Mouse (Mus musculus) lung, adult 2 months (tissue): ENCODE results near the gene Iah1. TPM values are rescaled to one million over a fixed set of nuclear protein-coding genes. Genes with fewer than 3 reads are reported as not detected.

Source experiments
- DNase-seq: peaks from one replicate; pipeline ENCODE4 v3.0.0; 2022
- H3K4me1 ChIP-seq: fragments of 200-500 bp; 2 replicates; pipeline ENCODE4 v1.6.1; 2011; ENCODE audit warnings: low read length; ENCODE audit not compliant: control insufficient read depth, insufficient read depth
- H3K4me3 ChIP-seq: fragments of 200-500 bp; replicated peaks from 2 replicates; pipeline ENCODE3; 2011; ENCODE audit warnings: low read depth, mild to moderate bottlenecking, control low read depth, low read length; ENCODE audit errors: extremely low read depth
- CTCF ChIP-seq: fragments of 200-500 bp; IDR thresholded peaks from 2 replicates; pipeline ENCODE4 v1.5.1; 2011; ENCODE audit warnings: mild to moderate bottlenecking, low read length, control low read depth; ENCODE audit not compliant: insufficient read depth
- POLR2A ChIP-seq: fragments of 200-500 bp; IDR thresholded peaks from 2 replicates; pipeline ENCODE4 v1.6.1; 2011; ENCODE audit warnings: low read depth, mild to moderate bottlenecking, control low read depth, low read length, borderline replicate concordance; ENCODE audit errors: extremely low read depth
- WGBS: fragments of 180-500 bp; shearing (Covaris S2); methylation state at CpG from one replicate; pipeline ENCODE4 v1.1.7; 2018; 5-methylcytosine and 5-hydroxymethylcytosine counted together
- polyA plus RNA-seq: library from polyadenylated mRNA; depleted of rRNA; stranded (reverse); fragments of >200 nt; gene quantifications from 2 replicates; pipeline ENCODE4 v1.2.3, GENCODE M21; 2012; rRNA removed

Gene Iah1
- 71.3 and 77.4 TPM in 2 replicates for polyA plus RNA-seq

DNA sequence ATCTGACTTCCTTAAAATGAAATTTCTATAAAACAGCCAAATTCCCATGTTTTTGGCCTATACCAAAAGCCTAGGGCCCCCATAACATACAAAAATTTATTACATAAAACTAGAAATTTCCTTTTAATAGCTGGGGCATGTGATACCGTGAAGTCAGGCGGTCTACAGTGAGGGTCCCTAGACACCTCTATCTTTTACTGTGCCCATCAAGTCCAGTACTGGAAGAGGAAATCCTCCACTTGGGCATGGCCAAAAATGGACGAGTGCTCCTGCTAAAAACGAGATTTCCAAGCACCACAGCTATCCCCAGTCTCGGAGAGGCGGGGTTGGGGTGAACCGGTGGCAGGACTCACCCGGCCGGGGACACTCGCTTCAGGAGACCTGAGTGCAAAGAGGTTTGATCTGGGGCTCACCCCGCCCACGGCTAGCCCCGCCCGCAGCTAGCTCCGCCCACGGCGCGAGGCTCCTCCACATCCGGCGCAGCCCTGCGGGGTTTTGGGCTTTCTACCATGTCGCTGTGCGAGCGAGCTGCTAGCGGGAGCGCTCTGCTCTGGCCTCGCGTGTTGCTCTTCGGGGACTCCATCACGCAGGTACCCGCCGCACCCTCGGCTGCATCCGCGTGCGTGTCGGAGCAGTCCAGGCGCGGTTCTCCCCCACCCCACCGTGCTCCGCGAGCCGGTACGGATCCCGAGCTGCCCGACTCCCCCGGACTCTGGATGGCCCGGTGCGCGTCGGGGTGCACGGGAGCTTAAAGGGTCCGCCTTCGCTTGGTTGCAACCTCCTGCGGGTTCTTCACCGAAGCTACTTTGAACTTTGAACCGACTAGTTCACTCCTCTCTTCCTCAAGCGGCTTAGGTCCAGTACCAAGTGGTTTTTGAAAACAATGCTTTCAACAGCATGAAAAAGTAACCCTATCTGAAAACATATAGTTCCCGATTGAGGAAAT is at the start of gene Iah1:
TSS of gene Iah1 (plus strand) at position 467 of the 946 bp plus-strand sequence.
- Histone ChIP-seq H3K4me1 (peaks cover 8% of the 10 kb centered on the region), H3K4me3 (peak within 1 kb of the TSS; percentile 94)
- TF ChIP-seq POLR2A (peak; percentile 90; the same call in 1 of the 2 replicates), CTCF (no peak)
- DNase-seq = peak; percentile 88
- 2% methylated on average over 59 of the region's 59 CpGs for WGBS

GRCm38 (mm10) chr12:21266784-21267098 is 49.4 kb upstream of the Iah1 start:
- whole genome bisulfite sequencing = 80% methylated on average over 2 of the region's 2 CpGs
- no peak overlapping the region for H3K4me3 ChIP-seq

GRCm38 (mm10) chr12:21268083-21268616 is 48.0 kb upstream of the Iah1 start:
- no peak for TF ChIP-seq CTCF
- no peak for TF ChIP-seq POLR2A
- no peak overlapping the region for H3K4me3 ChIP-seq
- WGBS = 87% methylated on average over 8 of the region's 8 CpGs
- DNase-seq = no peak
- H3K4me1 ChIP-seq = peaks cover 10% of the 10 kb centered on the region

More at GRCm38 (mm10) chr12:21266784-21267098, 49.4 kb upstream of the Iah1 start:
- no peak for DNase-seq
- TF ChIP-seq CTCF (no peak), POLR2A (no peak)
- peaks cover 10% of the 10 kb centered on the region for H3K4me1 ChIP-seq

- TF ChIP-seq CTCF = no peak
- TF ChIP-seq POLR2A = no peak
- H3K4me3 ChIP-seq = no peak overlapping the region
- no peak for DNase-seq
- WGBS = 76% methylated on average over 7 of the region's 7 CpGs
- no peaks in the 10 kb centered on the region for H3K4me1 ChIP-seq
These were observed 41.7 kb upstream of the Iah1 start for GRCm38 (mm10) chr12:21274446-21274845.

DNA sequence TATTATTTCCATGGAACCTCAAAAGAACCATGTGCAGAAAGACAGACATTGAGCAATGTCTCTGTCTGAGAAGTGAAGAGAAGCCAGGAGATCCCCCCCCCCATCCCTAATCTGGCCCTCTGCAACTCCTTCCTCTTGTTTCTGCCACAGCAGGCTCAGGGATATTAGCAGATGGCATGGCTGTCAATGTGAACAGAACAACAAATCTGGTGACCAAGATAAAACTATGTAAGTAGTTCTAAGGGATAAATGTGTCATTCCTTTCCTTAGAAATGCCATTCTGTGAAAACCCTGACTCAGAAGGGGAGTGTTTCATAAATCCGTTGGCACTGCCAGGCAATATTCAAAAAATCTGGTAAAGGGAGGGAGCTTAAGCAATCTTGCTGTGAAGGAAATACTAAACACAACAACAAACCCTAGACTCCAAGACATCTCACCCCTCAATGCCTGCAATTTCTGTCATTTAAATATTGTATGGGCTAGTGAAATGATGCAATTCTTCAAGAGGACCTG is 38.8 kb upstream of the Iah1 start:
- TF ChIP-seq POLR2A (no peak), CTCF (no peak)
- no peak for DNase-seq
- Histone ChIP-seq H3K4me1 (no peaks in the 10 kb centered on the region), H3K4me3 (no peak overlapping the region)
- 77% methylated on average over 1 of the region's 1 CpGs for WGBS

DNA sequence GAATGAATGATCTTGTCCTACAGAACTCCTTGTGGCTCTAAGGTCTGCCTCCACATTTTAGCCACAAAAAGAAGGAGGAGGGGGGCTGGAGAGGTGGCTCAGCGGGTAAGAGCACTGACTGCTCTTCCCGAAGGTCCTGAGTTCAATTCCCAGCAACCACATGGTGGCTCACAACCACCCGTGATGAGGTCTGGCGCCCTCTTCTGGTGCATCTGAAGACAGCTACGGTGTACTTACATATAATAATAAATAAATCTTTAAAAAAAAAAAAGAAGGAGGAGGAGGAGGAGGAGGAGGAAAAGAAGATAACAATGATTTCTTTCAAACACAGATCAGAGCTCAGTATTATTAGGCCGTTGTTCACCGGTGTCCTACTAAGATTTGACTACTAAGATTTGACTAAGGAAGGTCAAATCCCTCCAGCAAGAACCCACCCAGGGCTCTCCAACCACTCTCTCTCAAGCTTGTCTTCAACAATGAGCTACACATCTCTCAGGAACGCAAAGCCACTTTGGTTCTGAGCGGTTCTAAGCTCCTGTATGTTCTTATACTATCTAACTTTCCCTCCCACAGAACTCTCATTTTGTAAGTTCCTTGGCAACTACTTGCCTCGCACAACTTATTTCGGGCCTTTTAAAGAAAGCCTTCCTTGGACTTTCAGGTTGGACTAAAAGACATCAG is 31.3 kb upstream of the Iah1 start, which contains the start of gene Cpsf3:
TSS of gene Cpsf3 (plus strand) at position 631 of the 681 bp plus-strand sequence.
- H3K4me3 ChIP-seq = peak within 1 kb of the TSS; percentile 95
- DNase-seq = no peak
- TF ChIP-seq CTCF = no peak
- no peak for TF ChIP-seq POLR2A
- 51% methylated on average over 11 of the region's 11 CpGs for WGBS
- peaks cover 10% of the 10 kb centered on the region for H3K4me1 ChIP-seq

DNA sequence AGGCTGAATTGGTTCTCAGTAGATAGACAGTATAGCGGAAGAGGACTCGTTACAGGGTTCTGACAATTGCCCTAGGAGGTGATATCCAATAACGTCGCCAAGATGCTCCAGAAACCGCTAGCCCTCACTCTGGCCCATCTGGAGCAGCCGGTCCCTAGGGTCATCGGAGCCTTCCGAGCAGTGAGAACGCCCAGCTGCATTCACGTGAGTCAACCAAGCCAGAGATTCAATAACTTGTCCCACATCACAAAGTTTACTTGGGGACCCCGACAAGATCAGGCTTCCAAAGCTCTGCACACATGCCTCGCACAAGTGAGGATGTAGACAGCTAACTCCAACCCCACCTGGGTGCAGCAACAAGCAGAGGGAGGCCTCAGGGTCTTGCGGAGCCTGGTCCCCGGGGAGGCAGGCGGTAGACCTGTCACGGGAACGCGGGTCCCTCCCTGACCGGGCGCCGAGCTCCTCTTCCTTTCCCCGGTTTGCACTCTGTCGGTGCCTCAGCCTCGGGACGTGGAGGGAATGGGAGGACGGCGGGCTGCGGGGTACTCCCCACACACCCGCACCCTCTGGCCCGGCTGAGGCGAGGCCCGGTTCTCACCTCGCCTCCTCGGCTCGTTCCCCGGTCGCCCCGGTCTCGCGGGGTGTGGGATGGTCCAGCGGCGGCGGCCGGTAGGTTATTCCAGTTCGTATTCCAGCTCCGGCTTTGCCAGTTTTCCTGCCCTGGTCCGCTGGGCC is 30.5 kb upstream of the Iah1 start:
- H3K4me1 ChIP-seq = peaks cover 10% of the 10 kb centered on the region
- TF ChIP-seq POLR2A (0 out of 2 replicates have a peak, but pooled peaks have one; percentile 32), CTCF (no peak)
- DNase-seq = no peak
- WGBS = under 1% methylated on average over 47 of the region's 47 CpGs
- peak overlapping the region; percentile 95 for H3K4me3 ChIP-seq

DNA sequence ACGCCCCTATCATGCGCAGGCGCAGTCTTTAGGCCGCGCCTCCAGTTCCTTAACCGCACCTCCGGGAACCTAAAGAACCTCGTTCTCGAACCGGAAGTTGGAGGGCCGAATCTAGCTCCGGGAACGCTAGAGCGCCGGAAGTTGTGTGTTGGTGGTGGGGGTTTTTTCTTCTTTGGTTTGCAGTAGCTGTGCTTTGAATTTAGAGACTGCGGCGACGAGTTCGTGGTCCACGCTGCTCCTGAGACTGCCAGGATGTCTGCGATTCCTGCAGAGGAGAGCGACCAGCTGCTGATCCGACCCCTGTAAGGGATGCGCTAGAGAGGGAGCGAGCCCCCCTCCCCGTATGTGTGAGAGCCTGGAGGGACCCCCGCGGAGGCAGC is 30.0 kb upstream of the Iah1 start, which contains the start of gene Itgb1bp1:
TSS of gene Itgb1bp1 (minus strand) at position 42 of the 380 bp plus-strand sequence.
- Histone ChIP-seq H3K4me3 (peak within 1 kb of the TSS; percentile 95), H3K4me1 (peaks cover 10% of the 10 kb centered on the region)
- peak; percentile 99 for DNase-seq
- under 1% methylated on average over 28 of the region's 28 CpGs for WGBS
- TF ChIP-seq CTCF (no peak), POLR2A (no peak)
